Mouse (Mus musculus) CD8-positive naive resting alpha-beta T cell, adult 57 days (primary cell): ENCODE results near the gene Sprr2i. TPM values are rescaled to one million over a fixed set of nuclear protein-coding genes. Genes with fewer than 3 reads are reported as not detected.

Experiments
- total RNA-seq: library from RNA; stranded (reverse); gene quantifications from one replicate; pipeline ENCODE4 v1.2.4, GENCODE M21; 2023

Sprr2i gene
- total RNA-seq = not detected

DNA sequence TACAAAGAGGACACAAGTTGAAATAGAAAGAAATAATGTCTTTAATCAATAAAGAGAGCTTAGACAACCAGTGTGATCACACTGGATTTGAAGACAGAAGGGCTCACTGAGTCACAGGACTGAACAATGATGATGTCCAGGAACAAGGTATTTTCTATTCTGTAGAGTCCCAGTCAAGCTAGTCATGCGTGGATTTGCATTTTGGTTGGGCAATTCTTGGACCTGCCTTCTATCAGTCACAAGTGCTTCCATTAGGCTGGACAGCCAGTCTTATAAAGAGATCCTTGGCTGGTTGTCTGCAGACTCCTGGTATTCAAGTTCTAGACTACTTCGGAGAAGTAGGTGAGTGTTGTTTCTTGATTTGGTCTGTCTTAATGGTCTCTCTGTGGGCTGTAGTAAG lies at the start of gene Sprr2i:
TSS of gene Sprr2i (plus strand) at position 301 of the 400 bp plus-strand sequence.

DNA sequence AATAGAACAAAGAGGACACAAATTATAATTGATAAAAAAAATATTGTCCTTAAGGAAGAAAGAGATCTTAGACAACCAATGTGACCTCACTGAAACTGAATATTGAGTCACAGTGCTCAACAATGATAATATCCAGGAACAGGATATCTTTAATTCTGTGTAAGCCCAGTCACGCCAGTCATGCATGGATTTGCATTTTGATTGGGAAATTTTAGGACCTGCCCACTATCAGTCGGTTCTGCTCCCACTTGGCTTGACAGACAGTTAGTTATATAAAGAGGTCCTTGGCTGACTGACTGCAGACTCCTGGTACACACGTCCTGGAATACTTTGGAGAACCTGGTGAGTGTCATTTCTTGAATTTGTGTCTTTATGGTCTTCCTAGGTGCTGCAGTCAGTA lies 42.9 kb upstream of the Sprr2i start, which contains the start of gene Sprr2f:
TSS of gene Sprr2f (plus strand) at position 301 of the 400 bp plus-strand sequence.

DNA sequence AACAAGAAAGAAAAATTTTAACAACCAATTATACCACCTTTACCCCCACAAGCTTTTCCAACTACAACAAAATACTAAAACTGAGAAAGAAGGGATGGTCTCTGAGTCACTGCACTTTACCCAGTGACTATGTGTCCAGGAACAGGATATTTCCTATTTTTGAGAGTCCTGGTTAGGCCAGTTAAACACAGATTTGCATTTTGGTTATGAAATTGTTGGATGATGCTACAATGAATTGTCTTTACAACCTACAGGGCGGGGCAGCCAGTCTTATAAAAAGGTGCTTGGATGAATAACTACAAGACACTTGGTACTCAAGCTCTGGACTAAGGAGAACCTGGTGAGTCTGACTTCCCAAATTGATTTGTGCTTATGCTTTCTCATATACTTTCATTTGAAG lies 22.4 kb upstream of the Sprr2i start, which contains the start of gene Sprr2h:
TSS of gene Sprr2h (plus strand) at position 301 of the 400 bp plus-strand sequence.

DNA sequence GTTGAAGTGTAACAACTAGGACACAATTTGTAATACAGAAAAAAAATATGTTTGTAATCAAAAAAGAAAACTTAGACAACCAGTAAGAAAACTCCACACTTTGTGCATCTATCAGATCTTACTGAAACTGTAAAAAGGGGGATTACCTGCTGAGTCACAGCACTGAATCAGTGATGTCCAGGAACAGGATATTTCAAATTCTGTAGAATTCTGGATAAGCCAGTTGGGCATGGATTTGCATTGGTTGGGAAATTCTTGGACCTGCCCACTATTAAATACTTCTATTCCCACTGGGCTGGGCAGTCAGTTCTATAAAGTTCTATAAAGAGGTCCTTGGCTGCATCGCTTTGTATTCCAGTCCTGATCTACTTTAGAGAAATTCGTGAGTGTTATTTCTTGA lies 10.0 kb downstream of the Sprr2i start, which contains the start of gene Sprr2j-ps:
TSS of gene Sprr2j-ps (plus strand) at position 301 of the 400 bp plus-strand sequence.

DNA sequence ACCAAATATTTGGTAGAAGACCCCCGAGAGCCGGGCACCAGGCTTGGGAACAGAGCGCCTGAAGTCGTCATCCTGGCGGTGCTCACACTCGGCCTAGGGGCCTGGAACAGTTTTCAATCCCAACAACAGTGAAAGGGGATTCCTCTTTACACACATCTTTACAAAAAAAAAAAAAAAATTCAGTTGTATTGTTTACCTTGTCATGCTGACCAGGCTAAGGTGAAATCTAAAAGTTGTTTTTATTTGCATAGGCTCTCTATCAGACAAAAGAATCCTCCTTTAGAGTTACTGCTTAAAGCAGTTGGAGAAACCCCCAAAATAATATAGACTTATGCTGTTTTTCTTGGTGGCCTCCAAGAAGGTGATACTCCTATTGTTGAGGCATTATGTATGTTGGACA lies 21.5 kb downstream of the Sprr2i start, which contains the start of gene Gm9774:
TSS of gene Gm9774 (minus strand) at position 101 of the 400 bp plus-strand sequence.

DNA sequence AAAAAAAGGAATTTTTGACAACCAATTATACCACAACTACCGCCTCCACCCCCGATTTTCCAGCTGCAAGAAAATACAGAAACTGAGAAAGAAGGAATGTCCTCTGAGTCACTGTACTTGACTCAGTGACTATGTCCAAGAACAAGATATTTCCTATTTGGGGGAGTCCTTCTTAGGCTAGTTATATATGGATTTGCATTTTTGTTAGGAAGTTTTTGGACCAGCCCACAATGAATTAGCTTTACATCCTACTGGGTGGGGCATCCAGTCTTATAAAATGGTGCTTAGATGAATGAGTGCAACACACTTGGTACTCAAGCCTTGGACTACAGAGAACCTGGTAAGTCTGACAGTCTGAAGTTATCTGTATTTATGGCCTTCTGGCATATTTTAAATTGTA lies 24.5 kb downstream of the Sprr2i start, which contains the start of gene Sprr2k:
TSS of gene Sprr2k (plus strand) at position 301 of the 400 bp plus-strand sequence.

DNA sequence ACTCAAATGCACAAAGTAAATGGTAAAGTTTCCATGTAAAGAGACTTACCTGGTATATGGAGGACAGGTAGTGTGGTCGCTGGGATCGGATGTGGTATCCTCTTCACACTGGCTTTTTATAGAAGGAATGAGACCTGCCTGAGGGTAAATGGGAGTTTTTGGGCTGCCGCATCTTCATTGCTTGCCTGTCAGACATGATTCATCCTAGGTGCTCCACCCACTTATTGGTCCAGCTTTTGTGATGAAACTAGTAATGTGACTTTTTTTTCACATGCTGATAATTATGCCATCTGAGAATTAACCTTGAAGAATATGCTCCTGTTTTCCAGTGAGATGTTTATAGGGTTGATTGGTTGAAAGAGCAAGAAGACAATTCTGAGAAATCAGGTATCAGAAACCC lies 30.9 kb downstream of the Sprr2i start, which contains the start of gene Sprr1b:
TSS of gene Sprr1b (minus strand) at position 101 of the 400 bp plus-strand sequence.

DNA sequence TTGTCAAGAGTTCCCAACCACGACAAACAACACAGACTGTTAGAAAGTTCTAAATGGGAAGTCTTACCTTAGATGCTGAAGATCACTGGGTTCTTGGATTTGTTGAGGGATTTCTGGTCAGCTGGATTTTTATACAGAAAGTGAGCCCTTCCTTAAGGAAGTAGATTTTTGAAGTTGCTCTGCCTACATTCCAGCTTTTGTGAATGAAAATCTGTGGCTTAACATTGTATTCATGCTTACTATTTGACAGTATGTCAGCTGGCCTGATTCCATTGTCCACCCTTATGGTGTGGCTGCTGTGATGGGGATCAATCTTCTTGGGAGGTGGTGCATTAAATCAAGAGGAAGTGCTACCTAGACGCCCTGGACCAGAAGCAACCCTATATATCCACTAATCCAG lies 50.8 kb downstream of the Sprr2i start, which contains the start of gene Sprr3:
TSS of gene Sprr3 (minus strand) at position 101 of the 400 bp plus-strand sequence.

Other genes with a start within 250 kb of the Sprr2i start
- gene Sprr2a1, start 192.2 kb upstream of the Sprr2i start, total RNA-seq = not detected
- gene Sprr2a2, start 192.1 kb upstream of the Sprr2i start, total RNA-seq = not detected
- gene Sprr2a3, start 122.6 kb upstream of the Sprr2i start, total RNA-seq = not detected
- not detected for gene Sprr2b, start 91.4 kb upstream of the Sprr2i start, total RNA-seq
- gene Sprr2d, start 68.9 kb upstream of the Sprr2i start, total RNA-seq = not detected
- gene Sprr2e, start 55.8 kb upstream of the Sprr2i start, total RNA-seq = not detected
- not detected for gene Sprr2f, start 42.8 kb upstream of the Sprr2i start, total RNA-seq
- not detected for gene Sprr2h, start 22.3 kb upstream of the Sprr2i start, total RNA-seq
- gene Sprr2j-ps, start 10.1 kb downstream of the Sprr2i start, total RNA-seq = not detected
- gene Gm9774, start 21.4 kb downstream of the Sprr2i start, total RNA-seq = 1.4 TPM
- not detected for gene Sprr2k, start 24.6 kb downstream of the Sprr2i start, total RNA-seq
- gene Sprr1b, start 30.8 kb downstream of the Sprr2i start, total RNA-seq = not detected
- not detected for gene Sprr3, start 50.7 kb downstream of the Sprr2i start, total RNA-seq
- not detected for gene Sprr1a, start 77.9 kb downstream of the Sprr2i start, total RNA-seq
- not detected for gene Sprr4, start 92.5 kb downstream of the Sprr2i start, total RNA-seq
- not detected for gene 2310046K23Rik, start 126.5 kb downstream of the Sprr2i start, total RNA-seq
- gene Ivl, start 165.7 kb downstream of the Sprr2i start, total RNA-seq = not detected
- not detected for gene Smcp, start 181.0 kb downstream of the Sprr2i start, total RNA-seq
- not detected for gene 2210017I01Rik, start 199.5 kb downstream of the Sprr2i start, total RNA-seq
- not detected for gene Lce6a, start 213.7 kb downstream of the Sprr2i start, total RNA-seq
- not detected for gene Lce1a1, start 240.3 kb downstream of the Sprr2i start, total RNA-seq
- not detected for gene Lce1b, start 248.9 kb downstream of the Sprr2i start, total RNA-seq